9 mouse cellular contexts compared by ENCODE assay signal in genomic region chr7:30698589-30698988, GRCm38 (mm10). TPM values are rescaled to one million over a fixed set of nuclear protein-coding genes. Genes with fewer than 3 reads are reported as not detected.
DNase-seq lines count a peak whose midpoint lies in the region; ATAC-seq lines count a peak whose summit lies in the region.
"Had no signal": no experiment of that assay in that cellular context is flagged by ENCODE, and none has a peak within 500 bp of the region (broad histone marks: within the 10 kb centered on the region; RNA-seq: fewer than 3 reads in every experiment).

Gene 2200002J24Rik, plus strand, starts transcription at chr7:30698926.

- no peak within 1 kb of the TSS for H3K27ac ChIP-seq in embryonic facial prominence, embryonic 14.5 days (replicated peaks; ENCODE audit: low read depth, low read length)

- H3K9ac ChIP-seq in embryonic facial prominence, embryonic 14.5 days (ENCODE audit: low read depth, low read length): no peak within 1 kb of the TSS

- peaks cover 3% of the 10 kb centered on the region; the same call in 1 of the 2 replicates for H3K4me1 ChIP-seq in embryonic facial prominence, embryonic 14.5 days (ENCODE audit: control insufficient read depth, insufficient read depth, low read length)

- H3K27me3 ChIP-seq in embryonic facial prominence, embryonic 14.5 days (replicated peaks; ENCODE audit: control insufficient read depth, insufficient read depth, low read length): no peaks in the 10 kb centered on the region

- no peak within 1 kb of the TSS for H3K4me3 ChIP-seq in embryonic facial prominence, embryonic 14.5 days (ENCODE audit: low read depth, low read length)

- WGBS in embryonic facial prominence, embryonic 14.5 days: 40% methylated on average over 9 of the region's 9 CpGs

- no peaks in the 10 kb centered on the region for H3K36me3 ChIP-seq in embryonic facial prominence, embryonic 14.5 days (ENCODE audit: control insufficient read depth, insufficient read depth, low read length)

- DNase-seq in kidney, postnatal 14 days: peak; percentile 20
- no peak for DNase-seq in kidney, postnatal 25 days
- DNase-seq in NIH3T3 (ENCODE audit: low read depth): peak; percentile 55
- DNase-seq in embryonic facial prominence, embryonic 14.5 days (ENCODE audit: low spot score): peak; percentile 24
- peak; percentile 63 for DNase-seq in retina, postnatal 1 day
- DNase-seq in urinary bladder, postnatal 36 days (ENCODE audit: low spot score in 2 of 2): no peak
- no peak for DNase-seq in left cerebral cortex, adult 18-20 months (ENCODE audit: low spot score in 2 of 2)
- no peak for DNase-seq in adipocyte (ENCODE audit: low spot score)
- DNase-seq: gastrocnemius, postnatal 10 days had no signal

- H3K9me3 ChIP-seq in embryonic facial prominence, embryonic 14.5 days (ENCODE audit: control insufficient read depth, low read length): no peaks in the 10 kb centered on the region

- no peak for ATAC-seq in embryonic facial prominence, embryonic 14.5 days (ENCODE audit: low read depth)

- H3K4me2 ChIP-seq in embryonic facial prominence, embryonic 14.5 days (ENCODE audit: low read depth, low read length): no peak within 1 kb of the TSS

RNA-seq across cellular contexts. Expression of gene 2200002J24Rik, which starts in this region (rescaled TPM):
- 0.37 and 0.46 TPM in 2 replicates for polyA plus RNA-seq in embryonic facial prominence, embryonic 14.5 days (2014; fragmentation: Nextera tagmentation; extraction: Ambion mirVana)
- total RNA-seq in left cerebral cortex, adult 18-20 months (2021): not detected
- total RNA-seq: gastrocnemius, postnatal 10 days had no signal

Comparison
In these comparisons a context has a peak if more than half of its experiments do, and no peak if none do; other contexts are left out.
1. DNase-seq: peak in kidney, postnatal 14 days (single experiment), NIH3T3 (single experiment) and retina, postnatal 1 day (single experiment); none in kidney, postnatal 25 days (0 of 2), urinary bladder, postnatal 36 days (0 of 2), left cerebral cortex, adult 18-20 months (0 of 2) and adipocyte (single experiment).
2. Peak in DNase-seq in embryonic facial prominence, embryonic 14.5 days; RNA of the gene not detected or under 1 TPM.